Mouse (Mus musculus): ENCODE results near the gene Nup133.

Gene Nup133

DNA sequence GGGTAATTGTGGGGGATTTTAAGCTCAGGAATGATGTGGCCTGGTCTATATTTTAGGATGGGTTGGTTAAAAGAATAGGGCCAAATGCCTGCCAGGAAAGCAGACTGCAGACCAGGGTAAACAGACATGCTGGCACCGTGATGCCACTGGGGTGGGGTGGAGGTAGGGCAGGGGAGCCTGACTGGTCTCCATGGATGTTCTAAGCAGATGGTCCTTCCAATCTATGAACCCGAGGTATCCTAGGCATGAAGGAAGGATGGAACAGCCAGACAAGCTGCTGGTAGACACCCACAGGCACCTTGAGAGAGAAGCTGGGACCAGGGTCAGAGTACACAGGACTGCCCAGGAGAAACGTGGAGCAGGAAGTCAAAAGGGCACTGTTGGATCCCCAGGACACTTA is 101.5 kb downstream of the Nup133 start:
- DNase-seq (ENCODE audit: low read depth, low spot score): no peak

Measured in A20 (cell line).